Mouse (Mus musculus) limb, embryonic 12.5 days (tissue): ENCODE data around the gene Celsr1. TPM values are rescaled to one million over a fixed set of nuclear protein-coding genes. Genes with fewer than 3 reads are reported as not detected.
A peak's percentile ranks its signal among the peaks of the same experiment; 100 is the strongest.

Experiments used
- ATAC-seq: fragments of 200-750 bp; cut with Nextera tagmentation; 2 replicates; pipeline ENCODE4 v1.8.0; 2017; ENCODE audit warnings: low read depth, moderate TSS enrichment; ENCODE audit not compliant: insufficient number of reproducible peaks, insufficient read depth, low FRiP score, low TSS enrichment
- H3K27ac ChIP-seq: fragments of 300-500 bp; sonication (generic); 2 replicates; pipeline ENCODE4 v1.5.1; 2016; ENCODE audit warnings: mild to moderate bottlenecking, moderate library complexity
- H3K27me3 ChIP-seq: fragments of 300-500 bp; sonication (generic); 2 replicates; pipeline ENCODE4 v1.6.1; 2016; ENCODE audit warnings: mild to moderate bottlenecking, moderate library complexity
- H3K36me3 ChIP-seq: fragments of 300-500 bp; sonication (generic); 2 replicates; pipeline ENCODE4 v1.6.1; 2016; ENCODE audit warnings: mild to moderate bottlenecking, moderate library complexity
- H3K4me1 ChIP-seq: fragments of 300-500 bp; sonication (generic); replicated peaks from 2 replicates; pipeline ENCODE4 v1.6.1; 2016
- H3K4me2 ChIP-seq: fragments of 300-500 bp; sonication (generic); 2 replicates; pipeline ENCODE4 v1.6.1; 2016; ENCODE audit warnings: mild to moderate bottlenecking, moderate library complexity
- H3K4me3 ChIP-seq: fragments of 300-500 bp; sonication (generic); replicated peaks from 2 replicates; pipeline ENCODE4 v1.5.1; 2016; ENCODE audit warnings: mild to moderate bottlenecking
- H3K9ac ChIP-seq: fragments of 300-500 bp; sonication (generic); replicated peaks from 2 replicates; pipeline ENCODE4 v1.6.1; 2016; ENCODE audit warnings: mild to moderate bottlenecking, moderate library complexity
- H3K9me3 ChIP-seq: fragments of 300-500 bp; sonication (generic); 2 replicates; pipeline ENCODE4 v1.6.1; 2016; ENCODE audit warnings: mild to moderate bottlenecking, moderate library complexity
- WGBS: fragments of 180-500 bp; shearing (Covaris S2); methylation state at CpG from one replicate; pipeline ENCODE4 v1.1.7; 2016; 5-methylcytosine and 5-hydroxymethylcytosine counted together
- polyA plus RNA-seq: library from polyadenylated mRNA; unstranded; fragments of >200 nt; fragmentation: Nextera tagmentation; extraction: Ambion mirVana; gene quantifications from 2 replicates; pipeline ENCODE4 v1.2.1, GENCODE M21; 2016

The Celsr1 gene
- polyA plus RNA-seq, 1 experiment from 2014 or later: 1.9 TPM

DNA sequence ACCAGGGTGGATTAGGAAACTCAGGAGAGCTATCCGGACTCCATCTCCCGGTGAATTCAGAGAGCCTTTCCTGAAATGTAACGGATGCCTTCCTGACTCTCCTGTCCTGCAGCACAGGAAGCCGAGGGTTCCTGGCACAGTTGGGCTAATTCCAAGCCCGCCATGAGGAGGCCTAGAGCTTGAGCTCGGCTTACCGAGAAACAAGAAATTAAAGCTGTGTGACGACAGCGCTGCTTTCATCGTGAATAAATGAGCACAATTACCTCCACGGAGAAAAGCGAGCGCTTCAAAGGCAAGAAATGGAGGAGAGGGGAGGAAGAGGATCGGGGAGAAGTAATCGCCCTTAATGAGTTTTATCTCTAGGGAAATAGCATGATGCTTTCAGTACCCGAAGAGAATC lies 57.8 kb downstream of the Celsr1 start:
- Histone ChIP-seq H3K9me3 (no peaks in the 10 kb centered on the region), H3K27me3 (no peaks in the 10 kb centered on the region), H3K9ac (no peak overlapping the region), H3K27ac (no peak overlapping the region), H3K36me3 (no peaks in the 10 kb centered on the region), H3K4me3 (no peak overlapping the region), H3K4me2 (no peak overlapping the region), H3K4me1 (peaks cover 17% of the 10 kb centered on the region)
- ATAC-seq: no peak
- 42% methylated on average over 16 of the region's 16 CpGs for WGBS

DNA sequence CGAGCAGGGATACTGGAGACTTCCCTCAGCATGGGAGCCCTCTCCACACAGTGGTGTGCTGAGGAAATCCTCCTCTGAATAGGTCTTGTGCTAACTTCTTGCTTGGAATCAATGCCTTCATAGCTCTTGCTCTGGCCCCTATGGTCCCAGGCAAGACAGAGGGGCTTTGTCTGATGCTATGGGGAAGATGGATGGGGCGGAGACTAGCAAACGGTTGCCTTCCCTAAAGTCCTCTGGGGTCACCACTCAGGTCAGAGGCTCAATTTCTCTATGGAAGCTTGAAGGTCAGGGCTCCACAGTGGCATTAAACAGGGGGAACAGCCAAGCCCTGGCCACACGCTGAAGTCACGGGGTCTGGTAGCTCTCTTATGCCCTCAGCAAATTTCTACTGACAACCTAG lies 62.0 kb downstream of the Celsr1 start:
- no peaks in the 10 kb centered on the region for H3K27me3 ChIP-seq
- WGBS: 59% methylated on average over 5 of the region's 5 CpGs
- H3K9ac ChIP-seq: no peak overlapping the region
- peaks cover 18% of the 10 kb centered on the region for H3K4me1 ChIP-seq
- H3K4me3 ChIP-seq: no peak overlapping the region
- H3K36me3 ChIP-seq: no peaks in the 10 kb centered on the region
- no peak overlapping the region for H3K4me2 ChIP-seq
- H3K9me3 ChIP-seq: no peaks in the 10 kb centered on the region
- peak overlapping the region; percentile 41; the same call in 1 of the 2 replicates for H3K27ac ChIP-seq
- ATAC-seq: peak; percentile 38; the same call in 1 of the 2 replicates

DNA sequence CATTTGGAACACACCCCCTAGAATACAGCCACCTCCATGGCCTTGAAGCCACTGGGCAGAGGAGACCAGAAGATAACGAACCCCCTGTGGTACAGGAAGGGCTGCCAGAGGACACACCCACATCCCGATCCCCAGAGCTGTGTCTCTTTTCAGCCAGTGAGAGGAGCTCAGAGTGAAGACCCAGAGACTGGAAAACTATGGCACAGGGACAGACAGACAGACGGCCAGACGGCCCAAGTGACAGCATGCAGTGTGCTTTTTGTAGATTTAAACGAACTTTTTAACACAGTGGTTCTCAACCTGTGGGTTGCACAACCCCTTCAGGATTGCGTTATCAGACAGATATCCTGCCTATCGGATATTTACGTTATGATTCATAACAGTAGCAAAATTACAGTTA lies 63.1 kb downstream of the Celsr1 start:
- ATAC-seq: no peak
- no peak overlapping the region for H3K27ac ChIP-seq
- H3K9ac ChIP-seq: no peak overlapping the region
- H3K4me2 ChIP-seq: no peak overlapping the region
- H3K36me3 ChIP-seq: no peaks in the 10 kb centered on the region
- no peaks in the 10 kb centered on the region for H3K9me3 ChIP-seq
- no peak overlapping the region for H3K4me3 ChIP-seq
- peaks cover 18% of the 10 kb centered on the region for H3K4me1 ChIP-seq
- 72% methylated on average over 8 of the region's 8 CpGs for WGBS
- H3K27me3 ChIP-seq: no peaks in the 10 kb centered on the region

DNA sequence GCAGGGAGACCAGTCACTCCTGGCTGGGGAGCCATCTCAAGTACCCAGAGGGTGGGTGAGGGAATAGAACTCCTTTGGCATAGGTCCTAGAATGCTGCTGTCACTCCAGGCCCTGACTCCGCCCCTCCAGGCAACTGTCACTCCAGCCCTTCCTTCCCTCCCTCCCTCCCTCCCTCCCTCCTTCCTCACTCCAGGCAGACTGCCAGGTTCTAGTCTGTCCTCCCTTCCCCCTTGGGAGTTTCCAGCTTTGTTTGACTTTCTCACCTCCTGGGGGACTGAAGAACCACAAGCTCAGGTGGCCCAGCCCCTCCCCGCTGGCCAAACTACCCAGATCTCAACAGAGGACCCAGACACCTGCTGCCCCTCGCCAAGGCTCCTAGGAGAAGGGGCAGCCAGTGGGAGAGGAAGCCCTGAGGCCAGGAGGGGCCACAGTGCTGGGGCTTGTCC lies 63.8 kb downstream of the Celsr1 start:
- H3K4me1 ChIP-seq: peaks cover 16% of the 10 kb centered on the region
- H3K9ac ChIP-seq: no peak overlapping the region
- no peak for ATAC-seq
- no peaks in the 10 kb centered on the region for H3K36me3 ChIP-seq
- H3K4me3 ChIP-seq: no peak overlapping the region
- no peaks in the 10 kb centered on the region for H3K9me3 ChIP-seq
- no peak overlapping the region for H3K4me2 ChIP-seq
- no peak overlapping the region for H3K27ac ChIP-seq
- WGBS: 47% methylated on average over 3 of the region's 3 CpGs
- H3K27me3 ChIP-seq: no peaks in the 10 kb centered on the region

DNA sequence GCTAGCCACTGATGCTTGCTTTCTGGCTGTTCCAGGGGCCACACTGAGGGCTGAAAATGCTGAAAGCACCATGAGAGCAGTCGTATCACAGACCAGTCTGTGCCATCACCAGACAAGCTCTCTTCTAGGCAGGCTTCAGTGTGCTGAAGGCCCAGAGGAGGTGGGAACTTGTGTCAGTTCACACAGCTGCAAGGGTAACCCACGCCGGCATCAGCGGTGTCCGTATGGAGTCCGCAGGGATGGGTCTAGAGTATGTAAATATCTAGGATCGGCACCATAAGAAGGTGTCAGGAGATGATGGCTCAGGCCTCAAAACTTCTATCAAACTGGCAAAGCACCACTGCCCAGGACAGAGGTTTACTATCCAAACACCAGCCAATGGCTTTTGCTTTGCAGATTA lies 64.3 kb downstream of the Celsr1 start:
- H3K9me3 ChIP-seq: no peaks in the 10 kb centered on the region
- no peaks in the 10 kb centered on the region for H3K36me3 ChIP-seq
- peaks cover 12% of the 10 kb centered on the region for H3K4me1 ChIP-seq
- ATAC-seq: no peak
- no peak overlapping the region for H3K4me2 ChIP-seq
- H3K27me3 ChIP-seq: no peaks in the 10 kb centered on the region
- WGBS: 88% methylated on average over 7 of the region's 7 CpGs
- H3K27ac ChIP-seq: no peak overlapping the region
- H3K9ac ChIP-seq: no peak overlapping the region
- no peak overlapping the region for H3K4me3 ChIP-seq

DNA sequence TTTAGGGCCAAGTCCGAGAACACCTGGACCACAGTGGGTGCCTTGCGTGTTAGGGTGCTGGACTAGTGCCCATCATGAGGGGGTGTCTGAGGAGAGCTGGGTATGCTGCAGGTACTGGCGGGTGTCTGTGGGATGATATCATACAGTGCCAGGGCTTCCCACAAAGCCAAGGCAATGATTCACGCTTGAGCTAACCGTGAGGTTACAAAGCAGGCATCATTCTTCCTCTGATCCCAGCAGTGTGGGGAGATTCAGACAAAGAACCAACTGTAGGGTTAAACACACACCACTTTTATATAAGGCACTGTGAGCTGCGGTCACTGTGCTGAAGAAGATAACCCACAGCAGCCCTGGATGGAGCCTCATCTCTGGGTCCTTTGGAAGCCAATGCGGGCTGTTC lies 67.5 kb downstream of the Celsr1 start:
- no peak overlapping the region for H3K27ac ChIP-seq
- no peak overlapping the region for H3K4me3 ChIP-seq
- H3K36me3 ChIP-seq: no peaks in the 10 kb centered on the region
- H3K9ac ChIP-seq: no peak overlapping the region
- peaks cover 4% of the 10 kb centered on the region for H3K4me1 ChIP-seq
- H3K4me2 ChIP-seq: no peak overlapping the region
- H3K9me3 ChIP-seq: no peaks in the 10 kb centered on the region
- 91% methylated on average over 7 of the region's 7 CpGs for WGBS
- H3K27me3 ChIP-seq: no peaks in the 10 kb centered on the region
- ATAC-seq: no peak

DNA sequence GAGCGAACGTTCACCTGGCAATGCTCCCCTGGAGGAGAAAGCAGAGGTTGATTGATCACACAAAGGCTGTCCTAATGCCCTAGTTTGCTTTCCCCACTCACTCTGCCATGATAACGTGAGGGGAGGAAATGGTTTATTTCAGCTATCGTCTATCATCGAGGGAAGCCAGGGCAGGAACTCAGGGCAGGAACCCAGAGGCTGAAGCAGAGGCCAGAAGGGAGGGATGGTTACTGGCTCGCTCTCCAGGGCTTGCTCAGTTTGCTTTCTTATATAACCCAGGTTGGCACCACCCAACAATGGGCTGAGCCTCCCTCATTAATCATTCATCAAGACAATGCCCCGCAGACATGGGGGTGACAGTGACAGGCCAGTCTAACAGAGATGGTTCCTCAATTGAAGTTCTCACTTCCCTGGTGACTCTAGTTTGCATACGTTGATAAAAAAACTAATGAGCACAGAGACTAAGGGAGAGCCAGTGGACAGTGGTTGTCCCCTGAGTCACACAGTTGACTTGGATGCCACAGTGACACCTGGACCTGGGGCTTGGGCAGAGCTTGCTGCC lies 70.2 kb downstream of the Celsr1 start:
- Histone ChIP-seq H3K4me3 (no peak overlapping the region), H3K4me1 (no peaks in the 10 kb centered on the region), H3K36me3 (no peaks in the 10 kb centered on the region), H3K9ac (no peak overlapping the region), H3K9me3 (no peaks in the 10 kb centered on the region), H3K27me3 (no peaks in the 10 kb centered on the region), H3K4me2 (no peak overlapping the region), H3K27ac (no peak overlapping the region)
- ATAC-seq: no peak
- WGBS: 83% methylated on average over 8 of the region's 8 CpGs

DNA sequence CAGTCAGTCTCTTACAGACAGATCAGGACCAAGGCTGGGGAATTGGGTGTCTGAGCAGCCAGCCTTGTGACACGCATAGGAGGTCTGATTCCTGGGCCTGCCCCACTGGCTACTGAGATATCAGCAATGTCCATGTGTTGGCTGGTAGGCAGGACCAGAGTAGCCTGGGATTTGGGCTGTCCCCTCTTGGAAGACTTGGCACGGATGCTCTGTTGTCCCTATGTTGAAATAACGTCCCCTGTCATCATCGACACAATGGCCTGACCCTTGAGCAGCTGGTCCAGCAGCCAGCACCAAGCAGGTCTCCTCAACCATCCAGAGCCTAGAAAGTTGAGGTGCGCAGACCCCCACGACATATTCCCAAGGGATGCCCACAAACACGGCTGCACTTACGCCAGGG lies 70.9 kb downstream of the Celsr1 start:
- no peak for ATAC-seq
- H3K9me3 ChIP-seq: no peaks in the 10 kb centered on the region
- 95% methylated on average over 8 of the region's 8 CpGs for WGBS
- no peaks in the 10 kb centered on the region for H3K27me3 ChIP-seq
- H3K4me1 ChIP-seq: no peaks in the 10 kb centered on the region
- H3K36me3 ChIP-seq: no peaks in the 10 kb centered on the region
- no peak overlapping the region for H3K9ac ChIP-seq
- H3K4me2 ChIP-seq: no peak overlapping the region
- H3K4me3 ChIP-seq: no peak overlapping the region
- H3K27ac ChIP-seq: no peak overlapping the region

DNA sequence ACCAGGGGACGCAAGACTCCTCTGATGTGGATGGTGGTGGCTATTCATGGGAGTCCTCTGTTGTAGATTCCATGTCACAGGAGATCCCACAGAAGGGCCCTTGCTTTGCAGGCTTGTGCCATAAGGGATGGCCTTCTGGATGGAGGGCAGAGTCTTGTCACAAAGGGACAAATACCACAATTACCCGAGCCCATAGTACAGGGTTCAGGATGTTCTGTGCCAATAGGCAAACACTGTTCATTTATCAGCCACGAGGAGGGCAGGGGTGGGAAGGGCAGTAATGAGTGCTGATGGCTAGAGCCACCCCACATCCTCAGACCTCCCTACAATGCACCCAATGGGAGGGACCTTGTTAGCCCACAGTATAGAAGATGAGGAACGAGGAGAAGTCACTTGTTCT lies 71.9 kb downstream of the Celsr1 start:
- WGBS: 83% methylated on average over 4 of the region's 4 CpGs
- Histone ChIP-seq H3K9ac (no peak overlapping the region), H3K27me3 (no peaks in the 10 kb centered on the region), H3K4me3 (no peak overlapping the region), H3K27ac (no peak overlapping the region), H3K4me2 (no peak overlapping the region), H3K36me3 (no peaks in the 10 kb centered on the region), H3K4me1 (no peaks in the 10 kb centered on the region), H3K9me3 (no peaks in the 10 kb centered on the region)
- ATAC-seq: no peak

DNA sequence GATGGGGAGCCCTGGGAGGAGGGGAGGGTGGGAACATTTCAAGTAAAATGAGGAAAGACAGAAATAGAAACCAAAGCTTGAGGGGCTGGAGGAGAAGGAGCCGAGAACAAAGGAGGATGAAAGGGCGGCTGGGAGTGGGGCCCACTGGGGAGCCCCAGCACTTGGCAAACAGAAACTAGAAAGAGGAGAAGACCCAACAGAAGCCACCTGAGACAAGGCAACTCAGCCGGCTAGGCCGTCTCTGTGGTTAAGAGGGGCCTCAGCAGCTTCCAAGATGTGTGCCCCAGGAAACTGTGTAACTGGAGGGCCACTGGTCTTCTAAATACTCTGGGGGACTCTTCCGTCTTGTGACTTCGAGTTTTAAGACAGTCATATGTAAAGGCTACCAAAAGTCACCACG lies 72.4 kb downstream of the Celsr1 start:
- 73% methylated on average over 7 of the region's 7 CpGs for WGBS
- no peak overlapping the region for H3K27ac ChIP-seq

DNA sequence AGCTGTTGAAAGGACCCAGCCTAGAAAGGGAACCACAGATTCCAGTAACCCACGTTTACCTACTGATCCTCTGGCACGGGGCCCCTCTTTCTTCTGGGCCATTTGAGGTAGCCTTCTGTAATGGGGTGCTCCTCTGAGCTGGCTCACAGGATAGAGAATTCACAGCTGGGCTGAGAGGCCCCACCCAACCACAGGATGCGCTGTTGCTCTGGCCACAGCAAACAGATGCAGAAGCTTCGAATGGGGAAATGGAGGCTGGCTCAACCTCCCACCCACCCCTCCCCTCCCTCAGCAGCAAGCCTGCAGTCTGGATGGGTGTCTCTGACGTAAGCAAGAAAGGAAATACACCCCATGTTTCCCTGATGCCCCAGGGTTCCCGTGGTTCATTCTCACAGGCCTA lies 77.4 kb downstream of the Celsr1 start:
- WGBS: 68% methylated on average over 6 of the region's 6 CpGs
- Histone ChIP-seq H3K36me3 (no peaks in the 10 kb centered on the region), H3K4me2 (no peak overlapping the region), H3K4me1 (peaks cover 15% of the 10 kb centered on the region), H3K4me3 (no peak overlapping the region), H3K9ac (no peak overlapping the region), H3K27ac (no peak overlapping the region), H3K9me3 (no peaks in the 10 kb centered on the region), H3K27me3 (no peaks in the 10 kb centered on the region)
- ATAC-seq: no peak

More for the DNA sequence above, 72.4 kb downstream of the Celsr1 start:
- peaks cover 3% of the 10 kb centered on the region for H3K4me1 ChIP-seq
- no peaks in the 10 kb centered on the region for H3K36me3 ChIP-seq
- H3K4me3 ChIP-seq: no peak overlapping the region
- no peaks in the 10 kb centered on the region for H3K9me3 ChIP-seq
- no peak overlapping the region for H3K4me2 ChIP-seq
- no peak overlapping the region for H3K9ac ChIP-seq
- no peaks in the 10 kb centered on the region for H3K27me3 ChIP-seq
- no peak for ATAC-seq

DNA sequence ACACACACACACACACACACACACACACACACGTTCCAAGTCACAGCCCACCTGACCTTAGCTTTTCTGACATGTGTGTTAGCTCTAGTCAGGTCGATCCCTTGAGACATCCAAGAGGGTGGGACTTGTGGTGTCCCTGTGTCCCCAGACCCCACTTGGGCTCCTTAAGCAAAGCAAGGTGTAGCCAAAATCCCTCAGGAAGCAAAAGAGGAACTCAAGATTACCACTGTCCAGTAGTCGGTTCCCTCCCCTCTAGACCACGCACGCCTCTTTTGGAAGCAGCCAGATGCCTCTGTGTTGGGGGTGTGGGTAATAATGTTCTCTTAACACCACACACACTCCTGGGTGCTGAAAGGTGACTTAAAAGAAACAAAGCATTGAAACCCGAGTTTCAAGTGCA lies 80.1 kb downstream of the Celsr1 start:
- 84% methylated on average over 6 of the region's 6 CpGs for WGBS
- no peak overlapping the region for H3K9ac ChIP-seq
- no peaks in the 10 kb centered on the region for H3K27me3 ChIP-seq
- H3K9me3 ChIP-seq: no peaks in the 10 kb centered on the region
- no peak overlapping the region for H3K27ac ChIP-seq
- no peak for ATAC-seq
- no peak overlapping the region for H3K4me2 ChIP-seq
- H3K4me1 ChIP-seq: peaks cover 22% of the 10 kb centered on the region
- H3K36me3 ChIP-seq: no peaks in the 10 kb centered on the region
- H3K4me3 ChIP-seq: no peak overlapping the region
